Mouse (Mus musculus): ENCODE data around the gene Cfap52. TPM values are rescaled to one million over a fixed set of nuclear protein-coding genes. Genes with fewer than 3 reads are reported as not detected.

Cfap52 gene
- polyA plus RNA-seq, 1 experiment from 2014 or later = 1.9 TPM

DNA sequence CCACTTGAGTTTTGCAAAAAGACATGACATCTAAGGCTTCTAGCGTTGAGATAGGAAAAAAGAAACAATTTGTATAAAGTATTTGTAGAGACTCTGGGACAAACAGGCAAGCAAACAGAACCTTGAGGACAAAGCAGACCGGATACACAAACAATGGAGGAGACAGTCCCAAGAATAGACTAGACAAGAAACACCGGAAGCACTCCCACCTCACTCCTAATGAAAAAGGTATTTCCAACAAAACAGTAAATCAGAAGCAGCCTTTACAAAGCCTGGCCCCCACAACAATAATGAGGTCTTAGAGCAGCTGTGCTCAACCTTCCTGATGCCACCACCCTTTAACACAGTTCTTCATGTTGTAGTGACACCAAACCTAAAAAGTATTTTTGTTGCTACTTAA, 48.3 kb downstream of the Cfap52 start:
- ChIA-PET CTCF (interaction anchor here (1.4 kb wide), 1 partner anchor 10 kb away, joined by 4 read pairs; no protein-coding TSS in a partner anchor), POLR2A (interaction anchor here (0.8 kb wide), 1 partner anchor 92 kb away, joined by 5 read pairs; no protein-coding TSS in a partner anchor)
- ATAC-seq (no peak), DNase-seq (ENCODE audit: low read depth, low spot score) (no peak)
- no peak for TF ChIP-seq CTCF (IDR thresholded peaks at IDR 0.05)
- in situ Hi-C loops (cut with MboI; ENCODE audit: low pct_unique_long_range_greater_than_20kb) = no loop called here
- H3K27me3 ChIP-seq = no peaks in the 10 kb centered on the region

DNA sequence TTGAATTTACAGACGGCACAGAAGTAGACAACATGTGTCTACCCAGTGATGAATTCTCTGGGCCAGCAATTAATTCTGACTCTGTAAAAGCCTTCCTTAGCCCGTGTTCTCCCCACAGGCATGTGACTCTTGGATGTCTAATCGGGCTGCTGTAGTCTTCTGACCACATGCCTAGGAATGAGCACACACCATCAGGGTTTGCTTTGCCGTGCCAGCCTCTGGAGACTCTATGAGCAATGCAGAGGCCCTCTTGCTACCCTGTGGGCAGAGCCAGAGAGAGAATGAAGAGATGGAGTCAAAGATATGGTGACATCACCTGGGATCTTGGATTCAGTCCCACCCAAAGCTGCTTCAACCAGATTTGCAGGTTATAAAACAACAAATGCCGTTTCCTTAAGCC, 54.4 kb downstream of the Cfap52 start:
- in situ Hi-C loops (cut with MboI; ENCODE audit: low pct_unique_long_range_greater_than_20kb) = no loop called here
- TF ChIP-seq CTCF (IDR thresholded peaks at IDR 0.05) = no peak
- H3K27me3 ChIP-seq = no peaks in the 10 kb centered on the region
- no peak for DNase-seq (ENCODE audit: low read depth, low spot score)
- peak; percentile 44 for ATAC-seq
- POLR2A ChIA-PET = no interaction called here
- CTCF ChIA-PET = interaction anchor here (1.8 to 1.9 kb wide), 2 partner anchors 12 to 13 kb away, joined by 5 read pairs; no protein-coding TSS in a partner anchor

DNA sequence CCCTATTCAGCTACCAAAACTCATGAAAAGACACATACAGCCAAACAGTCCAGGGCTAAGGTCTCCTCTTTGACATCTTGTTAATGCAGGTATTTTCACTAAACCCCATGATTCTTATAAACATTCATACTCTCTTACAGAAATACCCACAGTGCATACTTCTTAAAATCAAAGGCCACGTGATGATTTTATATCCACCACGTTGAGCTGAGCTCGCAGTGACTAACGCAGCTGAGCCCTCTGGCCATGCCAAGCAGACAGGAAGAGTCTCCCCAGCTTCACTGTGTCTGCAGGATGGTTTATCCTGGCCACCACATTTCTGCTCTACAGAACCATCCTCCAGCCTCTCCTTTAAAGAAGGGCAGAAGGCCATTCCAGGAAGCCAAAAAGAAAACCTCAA, 61.7 kb downstream of the Cfap52 start:
- in situ Hi-C loops (cut with MboI; ENCODE audit: low pct_unique_long_range_greater_than_20kb) = no loop called here
- ChIA-PET CTCF (interaction anchor here (1.0 to 1.5 kb wide), 3 partner anchors 18 to 24 kb away, joined by 3 to 4 read pairs (median 3); no protein-coding TSS in a partner anchor), POLR2A (no interaction called here)
- DNase-seq (ENCODE audit: low read depth, low spot score) (no peak), ATAC-seq (no peak)
- TF ChIP-seq CTCF (IDR thresholded peaks at IDR 0.05) = no peak
- H3K27me3 ChIP-seq = no peaks in the 10 kb centered on the region

DNA sequence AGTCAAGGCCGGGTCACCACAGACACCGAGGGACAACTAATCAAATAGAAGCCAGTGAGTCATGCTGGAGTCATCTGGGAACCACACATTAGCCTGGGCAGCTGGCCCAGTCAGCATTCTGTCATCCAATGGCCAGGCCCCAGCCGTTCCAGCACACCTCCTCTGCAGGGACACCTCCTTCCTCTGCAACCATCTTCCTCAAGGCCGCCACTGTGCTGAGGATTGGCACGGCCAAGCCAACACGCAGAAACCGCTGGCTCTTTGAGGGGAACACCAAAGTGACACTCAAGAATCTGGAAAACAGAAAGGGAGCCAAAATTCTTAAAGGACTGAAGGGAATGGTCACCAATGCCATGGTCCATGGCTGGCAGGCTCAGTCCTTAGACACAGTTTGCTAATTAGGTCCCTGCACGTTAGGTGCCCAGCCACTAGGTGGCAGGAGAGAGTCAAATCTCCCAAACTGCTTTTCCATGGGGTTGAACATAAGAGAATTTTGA, 68.3 kb downstream of the Cfap52 start:
- POLR2A ChIA-PET = no interaction called here

DNA sequence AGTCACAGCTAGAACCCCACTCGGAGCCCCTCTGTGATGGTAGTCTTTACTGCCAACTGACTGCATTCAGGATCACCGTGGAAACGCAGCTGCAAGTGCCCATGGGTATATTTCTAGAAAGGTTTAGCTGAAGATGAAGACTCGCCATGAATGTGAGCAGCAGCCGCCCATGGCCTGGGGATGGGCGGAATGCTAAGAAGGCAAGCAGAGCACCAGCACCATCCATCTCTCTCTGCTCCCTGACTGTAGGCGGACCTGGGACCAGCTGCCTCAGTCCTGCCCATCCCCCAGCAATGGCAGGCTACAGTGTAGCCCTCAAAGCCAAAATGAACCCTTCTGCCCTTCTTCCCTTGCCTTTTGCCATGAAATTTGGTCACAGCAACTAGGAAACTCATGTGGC, 69.8 kb downstream of the Cfap52 start:
- no peak for ATAC-seq

More for the DNA sequence above, 68.3 kb downstream of the Cfap52 start:
- in situ Hi-C loops (cut with MboI; ENCODE audit: low pct_unique_long_range_greater_than_20kb) = no loop called here
- peak; percentile 95 for TF ChIP-seq CTCF (IDR thresholded peaks at IDR 0.05)
- CTCF ChIA-PET = interaction anchor here (0.8 to 2.1 kb wide), 7 partner anchors 11 to 49 kb away, joined by 3 to 10 read pairs (median 4); no protein-coding TSS in a partner anchor
- ATAC-seq (peak; percentile 99), DNase-seq (ENCODE audit: low read depth, low spot score) (peak; percentile 91)
- H3K27me3 ChIP-seq = no peaks in the 10 kb centered on the region

GRCm38 (mm10) chr11:67888521-67888920, 76.9 kb downstream of the Cfap52 start:
- POLR2A ChIA-PET = interaction anchor here (0.6 kb wide), 1 partner anchor 50 kb away, joined by 3 read pairs; no protein-coding TSS in a partner anchor
- in situ Hi-C loops (cut with MboI; ENCODE audit: low pct_unique_long_range_greater_than_20kb) = no loop called here
- no peaks in the 10 kb centered on the region for H3K27me3 ChIP-seq
- no peak for TF ChIP-seq CTCF (IDR thresholded peaks at IDR 0.05)
- DNase-seq (ENCODE audit: low read depth, low spot score) (no peak), ATAC-seq (no peak)
- CTCF ChIA-PET = interaction anchor here (1.0 kb wide), 1 partner anchor 33 kb away, joined by 3 read pairs; no protein-coding TSS in a partner anchor

More for the DNA sequence above, 69.8 kb downstream of the Cfap52 start:
- no peak for TF ChIP-seq CTCF (IDR thresholded peaks at IDR 0.05)
- DNase-seq (ENCODE audit: low read depth, low spot score) = no peak
- in situ Hi-C loops (cut with MboI; ENCODE audit: low pct_unique_long_range_greater_than_20kb) = no loop called here
- no peaks in the 10 kb centered on the region for H3K27me3 ChIP-seq
- ChIA-PET POLR2A (interaction anchor here (1.3 kb wide), 1 partner anchor 27 kb away, joined by 6 read pairs; the partner anchor contains the start of gene Usp43), CTCF (interaction anchor here (0.9 to 1.8 kb wide), 4 partner anchors 18 to 78 kb away, joined by 3 to 8 read pairs (median 4); no protein-coding TSS in a partner anchor)

DNA sequence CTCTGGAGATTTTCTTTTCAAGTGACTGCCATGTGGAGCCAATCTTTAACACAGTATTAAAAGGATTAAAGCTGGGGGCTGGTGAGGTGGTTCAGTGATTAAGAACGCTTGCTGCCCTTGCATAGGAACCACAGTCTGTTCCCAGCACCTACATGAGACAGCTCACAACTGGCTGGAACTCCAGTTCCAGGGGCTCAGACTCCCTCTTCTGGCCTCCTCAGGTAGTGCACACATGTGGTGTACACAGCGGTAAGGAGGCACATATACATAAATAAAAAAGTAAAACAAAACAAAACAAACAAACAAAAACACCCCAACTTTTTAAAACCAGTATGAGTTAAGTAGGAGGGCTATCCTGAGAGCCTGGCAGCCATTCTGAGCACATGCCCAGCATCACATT, 79.5 kb downstream of the Cfap52 start:
- in situ Hi-C loops (cut with MboI; ENCODE audit: low pct_unique_long_range_greater_than_20kb) = no loop called here
- H3K27me3 ChIP-seq = no peaks in the 10 kb centered on the region
- TF ChIP-seq CTCF (IDR thresholded peaks at IDR 0.05) = no peak
- ATAC-seq (no peak), DNase-seq (ENCODE audit: low read depth, low spot score) (no peak)
- ChIA-PET CTCF (interaction anchor here (1.1 to 1.8 kb wide), 4 partner anchors 9 to 22 kb away, joined by 3 to 4 read pairs (median 4); no protein-coding TSS in a partner anchor), POLR2A (no interaction called here)

Other genes with a start within 250 kb of the Cfap52 start
- gene Glp2r, start 194.5 kb downstream of the Cfap52 start, polyA plus RNA-seq (2021) = not detected
- gene Gsg1l2, start 191.0 kb downstream of the Cfap52 start, polyA plus RNA-seq (2021) = not detected
- not detected for gene Dhrs7c, start 167.5 kb downstream of the Cfap52 start, polyA plus RNA-seq (2021)
- gene Usp43, start 43.5 kb downstream of the Cfap52 start, polyA plus RNA-seq (2021) = 6.6 TPM
- 64.8 TPM for gene Stx8, start 542 bp upstream of the Cfap52 start, polyA plus RNA-seq (2021)